Mouse (Mus musculus) G1E (cell line): ENCODE measurements around the gene Setd4.

Experiments used
- CTCF ChIP-seq: IDR thresholded peaks from 2 replicates; pipeline ENCODE4 v1.5.1; 2012; ENCODE audit warnings: low read depth, low read length, inconsistent platforms, mixed read lengths
- GATA1 ChIP-seq: IDR thresholded peaks from 2 replicates; pipeline ENCODE4 v1.6.1; 2012; ENCODE audit warnings: borderline replicate concordance, low read length, inconsistent platforms, mixed read lengths
- TAL1 ChIP-seq: conservative IDR thresholded peaks from 2 replicates; pipeline ENCODE4 v1.6.1; 2012; ENCODE audit warnings: low read depth, low read length, inconsistent platforms, mixed read lengths

DNA sequence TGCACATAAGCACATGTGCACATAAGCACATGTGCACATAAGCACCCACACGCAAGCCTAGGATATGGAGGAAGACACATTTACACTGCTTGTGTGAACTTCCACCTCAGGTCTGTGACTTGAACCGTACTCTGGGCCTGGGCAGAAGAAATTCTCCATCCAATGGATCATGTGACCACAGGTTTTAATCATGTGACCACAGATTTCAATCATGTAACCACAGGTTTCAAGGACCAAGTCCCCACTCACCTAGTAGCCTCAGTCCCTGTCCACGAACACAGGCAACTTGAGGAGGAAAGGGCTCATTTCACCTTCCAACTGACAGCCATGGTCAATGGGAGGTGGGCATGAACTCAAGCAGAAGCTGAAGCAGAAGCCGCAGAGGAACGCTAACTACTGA is 30.4 kb downstream of the Setd4 start:
- no peak for TF ChIP-seq CTCF
- TF ChIP-seq GATA1 = no peak
- TF ChIP-seq TAL1 = no peak
